Mouse (Mus musculus) intestine, embryonic 15.5 days (tissue): Measurements from ENCODE around the gene Gys1. TPM values are rescaled to one million over a fixed set of nuclear protein-coding genes. Genes with fewer than 3 reads are reported as not detected.
"Not testable (repeated sequence)": the region's sequence is repeated elsewhere in the genome, so short reads cannot be mapped to it uniquely, and the experiment has no call there.

ENCODE experiments used
- ATAC-seq: fragments of 200-750 bp; cut with Nextera tagmentation; 2 replicates; pipeline ENCODE4 v1.8.0; 2017; ENCODE audit warnings: moderate TSS enrichment, moderate library complexity
- H3K27ac ChIP-seq: fragments of 300-500 bp; sonication (generic); 2 replicates; pipeline ENCODE4 v1.5.1; 2015; ENCODE audit warnings: mild to moderate bottlenecking, inconsistent platforms
- H3K27me3 ChIP-seq: fragments of 300-500 bp; sonication (generic); replicated peaks from 2 replicates; pipeline ENCODE4 v1.6.1; 2015; ENCODE audit warnings: inconsistent platforms
- H3K36me3 ChIP-seq: fragments of 300-500 bp; sonication (generic); 2 replicates; pipeline ENCODE4 v1.6.1; 2015; ENCODE audit warnings: inconsistent platforms
- H3K4me1 ChIP-seq: fragments of 300-500 bp; sonication (generic); replicated peaks from 2 replicates; pipeline ENCODE4 v1.6.1; 2015; ENCODE audit warnings: inconsistent platforms
- H3K4me2 ChIP-seq: fragments of 300-500 bp; sonication (generic); replicated peaks from 2 replicates; pipeline ENCODE4 v1.6.1; 2015; ENCODE audit warnings: mild to moderate bottlenecking, inconsistent platforms
- H3K4me3 ChIP-seq: fragments of 300-500 bp; sonication (generic); replicated peaks from 2 replicates; pipeline ENCODE4 v1.5.1; 2015; ENCODE audit warnings: inconsistent platforms
- H3K9ac ChIP-seq: fragments of 300-500 bp; sonication (generic); 2 replicates; pipeline ENCODE4 v1.6.1; 2015; ENCODE audit warnings: inconsistent platforms
- H3K9me3 ChIP-seq: fragments of 300-500 bp; sonication (generic); 2 replicates; pipeline ENCODE4 v1.6.1; 2016; ENCODE audit warnings: inconsistent platforms
- WGBS: fragments of 180-500 bp; shearing (Covaris S2); methylation state at CpG from one replicate; pipeline ENCODE4 v1.1.7; 2015; 5-methylcytosine and 5-hydroxymethylcytosine counted together
- polyA plus RNA-seq: library from polyadenylated mRNA; unstranded; fragments of >200 nt; fragmentation: Nextera tagmentation; extraction: Ambion mirVana; gene quantifications from 2 replicates; pipeline ENCODE4 v1.2.1, GENCODE M21; 2015

Gene Gys1
- polyA plus RNA-seq, 1 experiment from 2014 or later, result 39.6 TPM

GRCm38 (mm10) chr7:45462325-45462724, 27.7 kb downstream of the Gys1 start:
- H3K36me3 ChIP-seq, result peaks cover 16% of the 10 kb centered on the region
- H3K9ac ChIP-seq, result no peak overlapping the region
- no peak overlapping the region for H3K4me2 ChIP-seq
- ATAC-seq, result no peak
- 80% methylated on average over 4 of the region's 4 CpGs for WGBS
- peaks cover 43% of the 10 kb centered on the region for H3K4me1 ChIP-seq
- no peaks in the 10 kb centered on the region for H3K9me3 ChIP-seq
- no peaks in the 10 kb centered on the region for H3K27me3 ChIP-seq
- no peak overlapping the region for H3K4me3 ChIP-seq
- no peak overlapping the region for H3K27ac ChIP-seq

GRCm38 (mm10) chr7:45462868-45463267, 28.2 kb downstream of the Gys1 start:
- not testable (repeated sequence) for H3K27me3 ChIP-seq, H3K4me3 ChIP-seq, H3K27ac ChIP-seq, H3K4me2 ChIP-seq, ATAC-seq, H3K9ac ChIP-seq, H3K9me3 ChIP-seq
- Histone ChIP-seq H3K4me1 (peaks cover 38% of the 10 kb centered on the region), H3K36me3 (peaks cover 16% of the 10 kb centered on the region)
- 76% methylated on average over 4 of the region's 4 CpGs for WGBS

- no peak for ATAC-seq
- peaks cover 16% of the 10 kb centered on the region for H3K36me3 ChIP-seq
- H3K4me1 ChIP-seq, result peaks cover 32% of the 10 kb centered on the region
- H3K9ac ChIP-seq, result no peak overlapping the region
- no peak overlapping the region for H3K4me3 ChIP-seq
- no peak overlapping the region for H3K27ac ChIP-seq
- H3K9me3 ChIP-seq, result no peaks in the 10 kb centered on the region
- no peak overlapping the region for H3K4me2 ChIP-seq
- no peaks in the 10 kb centered on the region for H3K27me3 ChIP-seq
- 91% methylated on average over 7 of the region's 7 CpGs for WGBS
Measured at GRCm38 (mm10) chr7:45463987-45464778, 29.5 kb downstream of the Gys1 start.

- H3K9me3 ChIP-seq, result no peaks in the 10 kb centered on the region
- H3K4me3 ChIP-seq, result no peak overlapping the region
- no peak overlapping the region for H3K27ac ChIP-seq
- H3K4me1 ChIP-seq, result peaks cover 32% of the 10 kb centered on the region
- 94% methylated on average over 12 of the region's 12 CpGs for WGBS
- H3K27me3 ChIP-seq, result no peaks in the 10 kb centered on the region
- H3K4me2 ChIP-seq, result peak overlapping the region; percentile 89
- ATAC-seq, result no peak
- no peak overlapping the region for H3K9ac ChIP-seq
- H3K36me3 ChIP-seq, result peaks cover 16% of the 10 kb centered on the region
Measured at GRCm38 (mm10) chr7:45465112-45465511, 30.5 kb downstream of the Gys1 start.

- no peaks in the 10 kb centered on the region for H3K27me3 ChIP-seq
- peaks cover 16% of the 10 kb centered on the region for H3K36me3 ChIP-seq
- peak overlapping the region; percentile 89 for H3K4me2 ChIP-seq
- no peaks in the 10 kb centered on the region for H3K9me3 ChIP-seq
- 0 out of 2 replicates have a peak overlapping the region, but pooled peaks have one; percentile 58 for H3K27ac ChIP-seq
- 74% methylated on average over 9 of the region's 9 CpGs for WGBS
- H3K4me3 ChIP-seq, result peak overlapping the region; percentile 86
- peak overlapping the region; percentile 90 for H3K9ac ChIP-seq
- ATAC-seq, result no peak
- H3K4me1 ChIP-seq, result peaks cover 28% of the 10 kb centered on the region
Measured at GRCm38 (mm10) chr7:45465549-45465948, 30.9 kb downstream of the Gys1 start.

- WGBS, result under 1% methylated on average over 58 of the region's 58 CpGs
- peaks cover 16% of the 10 kb centered on the region for H3K36me3 ChIP-seq
Measured at GRCm38 (mm10) chr7:45466283-45467089, 31.8 kb downstream of the Gys1 start, which contains the start of gene Bax. Gene Bax, minus strand, starts transcription at chr7:45466898.

GRCm38 (mm10) chr7:45467090-45467670, 32.5 kb downstream of the Gys1 start:
- Histone ChIP-seq H3K27me3 (no peaks in the 10 kb centered on the region), H3K9ac (peak overlapping the region; percentile 90; the same call in 1 of the 2 replicates), H3K36me3 (peaks cover 16% of the 10 kb centered on the region), H3K4me2 (peak overlapping the region; percentile 89), H3K4me1 (peaks cover 18% of the 10 kb centered on the region), H3K27ac (no peak overlapping the region), H3K4me3 (peak overlapping the region; percentile 86), H3K9me3 (no peaks in the 10 kb centered on the region)
- peak; percentile 48; the same call in 1 of the 2 replicates for ATAC-seq
- WGBS, result 28% methylated on average over 7 of the region's 7 CpGs

More at GRCm38 (mm10) chr7:45466283-45467089, 31.8 kb downstream of the Gys1 start, which contains the start of gene Bax:
- Histone ChIP-seq H3K27ac (peak within 1 kb of the TSS; percentile 58), H3K4me2 (peak within 1 kb of the TSS; percentile 89), H3K27me3 (no peaks in the 10 kb centered on the region), H3K4me3 (peak within 1 kb of the TSS; percentile 86), H3K9ac (peak within 1 kb of the TSS; percentile 90), H3K9me3 (no peaks in the 10 kb centered on the region), H3K4me1 (peaks cover 23% of the 10 kb centered on the region)
- ATAC-seq, result peak; percentile 86

- ATAC-seq, result no peak
- Histone ChIP-seq H3K36me3 (no peaks in the 10 kb centered on the region), H3K27ac (no peak overlapping the region), H3K9ac (no peak overlapping the region), H3K4me3 (no peak overlapping the region), H3K27me3 (no peaks in the 10 kb centered on the region), H3K9me3 (no peaks in the 10 kb centered on the region), H3K4me2 (no peak overlapping the region), H3K4me1 (peaks cover 11% of the 10 kb centered on the region)
- 9% methylated on average over 3 of the region's 3 CpGs for WGBS
Measured at GRCm38 (mm10) chr7:45470869-45471268, 36.2 kb downstream of the Gys1 start.

GRCm38 (mm10) chr7:45475291-45475969, 40.8 kb downstream of the Gys1 start:
- no peaks in the 10 kb centered on the region for H3K27me3 ChIP-seq
- H3K36me3 ChIP-seq, result no peaks in the 10 kb centered on the region
- ATAC-seq, result peak; percentile 79
- H3K4me3 ChIP-seq, result no peak overlapping the region; the same call in 1 of the 2 replicates
- no peak overlapping the region for H3K9ac ChIP-seq
- H3K4me1 ChIP-seq, result 0 out of 2 replicates have a peak, but pooled peaks cover 5% of the 10 kb centered on the region
- H3K9me3 ChIP-seq, result no peaks in the 10 kb centered on the region
- H3K4me2 ChIP-seq, result peak overlapping the region; percentile 51
- WGBS, result 56% methylated on average over 16 of the region's 16 CpGs
- H3K27ac ChIP-seq, result peak overlapping the region; percentile 45; the same call in 1 of the 2 replicates

GRCm38 (mm10) chr7:45476453-45476852, 41.8 kb downstream of the Gys1 start:
- H3K9ac ChIP-seq, result no peak overlapping the region
- H3K36me3 ChIP-seq, result no peaks in the 10 kb centered on the region
- H3K27ac ChIP-seq, result no peak overlapping the region
- no peak for ATAC-seq
- WGBS, result 44% methylated on average over 1 of the region's 1 CpGs
- H3K4me2 ChIP-seq, result no peak overlapping the region
- H3K9me3 ChIP-seq, result no peaks in the 10 kb centered on the region
- no peak overlapping the region for H3K4me3 ChIP-seq
- H3K27me3 ChIP-seq, result no peaks in the 10 kb centered on the region
- H3K4me1 ChIP-seq, result 0 out of 2 replicates have a peak, but pooled peaks cover 2% of the 10 kb centered on the region

- no peaks in the 10 kb centered on the region for H3K27me3 ChIP-seq
- H3K36me3 ChIP-seq, result no peaks in the 10 kb centered on the region
- ATAC-seq, result no peak
- no peak overlapping the region for H3K4me2 ChIP-seq
- WGBS, result 10% methylated on average over 3 of the region's 3 CpGs
- no peaks in the 10 kb centered on the region for H3K9me3 ChIP-seq
- no peak overlapping the region for H3K9ac ChIP-seq
- no peak overlapping the region for H3K4me3 ChIP-seq
- H3K4me1 ChIP-seq, result 0 out of 2 replicates have a peak, but pooled peaks cover 2% of the 10 kb centered on the region
- no peak overlapping the region for H3K27ac ChIP-seq
Measured at GRCm38 (mm10) chr7:45477003-45477402, 42.4 kb downstream of the Gys1 start.
